Mouse (Mus musculus) cerebral cortex, adult 2 months (tissue): ENCODE results near the gene Slc22a3.

Experiments used
- WGBS: fragments of 180-500 bp; shearing (Covaris S2); methylation state at CpG from one replicate; pipeline ENCODE4 v1.1.7; 2018; 5-methylcytosine and 5-hydroxymethylcytosine counted together

The Slc22a3 gene

GRCm38 (mm10) chr17:12507654-12508204, at the start of gene Slc22a3:
Gene Slc22a3 (minus strand): TSS chr17:12507704.
- 22% methylated on average over 14 of the region's 14 CpGs for WGBS

GRCm38 (mm10) chr17:12534353-12535145, 27.0 kb upstream of the Slc22a3 start:
- 64% methylated on average over 13 of the region's 13 CpGs for WGBS

- 48% methylated on average over 5 of the region's 5 CpGs for WGBS
Measured at GRCm38 (mm10) chr17:12532115-12532514, 24.6 kb upstream of the Slc22a3 start.

- 84% methylated on average over 6 of the region's 6 CpGs for WGBS
Measured at GRCm38 (mm10) chr17:12530081-12530480, 22.6 kb upstream of the Slc22a3 start.

- WGBS: 79% methylated on average over 4 of the region's 4 CpGs
Measured at GRCm38 (mm10) chr17:12529384-12529985, 22.0 kb upstream of the Slc22a3 start.

- WGBS: 52% methylated on average over 2 of the region's 2 CpGs
Measured at GRCm38 (mm10) chr17:12519089-12519488, 11.6 kb upstream of the Slc22a3 start.

GRCm38 (mm10) chr17:12518194-12518593, 10.7 kb upstream of the Slc22a3 start:
- WGBS: 83% methylated on average over 6 of the region's 6 CpGs

- 79% methylated on average over 5 of the region's 5 CpGs for WGBS
Measured at GRCm38 (mm10) chr17:12513997-12514396, 6.5 kb upstream of the Slc22a3 start.

- WGBS: 66% methylated on average over 9 of the region's 9 CpGs
Measured at GRCm38 (mm10) chr17:12513107-12513923, 5.8 kb upstream of the Slc22a3 start.

- 92% methylated on average over 3 of the region's 3 CpGs for WGBS
Measured at GRCm38 (mm10) chr17:12511193-12511592, 3.7 kb upstream of the Slc22a3 start.

GRCm38 (mm10) chr17:12508376-12508775, 872 bp upstream of the Slc22a3 start:
- 34% methylated on average over 7 of the region's 7 CpGs for WGBS

- WGBS: 2% methylated on average over 65 of the region's 65 CpGs
Measured at GRCm38 (mm10) chr17:12506903-12507563, 471 bp downstream of the Slc22a3 start.

GRCm38 (mm10) chr17:12505708-12506107, 1.8 kb downstream of the Slc22a3 start:
- 73% methylated on average over 6 of the region's 6 CpGs for WGBS

- WGBS: 90% methylated on average over 8 of the region's 8 CpGs
Measured at GRCm38 (mm10) chr17:12499426-12499825, 8.1 kb downstream of the Slc22a3 start.

GRCm38 (mm10) chr17:12495558-12495957, 11.9 kb downstream of the Slc22a3 start:
- WGBS: 77% methylated on average over 3 of the region's 3 CpGs

- 93% methylated on average over 12 of the region's 12 CpGs for WGBS
Measured at GRCm38 (mm10) chr17:12491591-12491990, 15.9 kb downstream of the Slc22a3 start.

- WGBS: 55% methylated on average over 5 of the region's 5 CpGs
Measured at GRCm38 (mm10) chr17:12489888-12490287, 17.6 kb downstream of the Slc22a3 start.

GRCm38 (mm10) chr17:12485657-12486056, 21.8 kb downstream of the Slc22a3 start:
- 93% methylated on average over 3 of the region's 3 CpGs for WGBS

- WGBS: 54% methylated on average over 2 of the region's 2 CpGs
Measured at GRCm38 (mm10) chr17:12479416-12479815, 28.1 kb downstream of the Slc22a3 start.

- WGBS: 79% methylated on average over 3 of the region's 3 CpGs
Measured at GRCm38 (mm10) chr17:12474509-12475083, 32.9 kb downstream of the Slc22a3 start.

- 79% methylated on average over 5 of the region's 5 CpGs for WGBS
Measured at GRCm38 (mm10) chr17:12468745-12469144, 38.8 kb downstream of the Slc22a3 start.
